Mouse (Mus musculus) erythroblast, embryonic 14.5 days (primary cell): ENCODE measurements at regions not wholly inside any gene's neighbourhood (a gene's known extent, or its start where the extent isn't known, plus 50 kb on each side); places are given as distances from the start of the nearest gene placed in this dataset.
"Not testable (repeated sequence)": the region's sequence is repeated elsewhere in the genome, so short reads cannot be mapped to it uniquely, and the experiment has no call there.

Source experiments
- H3K27me3 ChIP-seq: 2 replicates; pipeline ENCODE4 v1.6.1; 2012; ENCODE audit warnings: inconsistent platforms; ENCODE audit not compliant: control insufficient read depth
- H3K36me3 ChIP-seq: 2 replicates; pipeline ENCODE4 v1.6.1; 2012; ENCODE audit warnings: mild to moderate bottlenecking, inconsistent platforms; ENCODE audit not compliant: control insufficient read depth
- H3K4me1 ChIP-seq: 2 replicates; pipeline ENCODE4 v1.6.1; 2012; ENCODE audit warnings: inconsistent platforms; ENCODE audit not compliant: control insufficient read depth
- H3K4me3 ChIP-seq: replicated peaks from 2 replicates; pipeline ENCODE3; 2012; ENCODE audit warnings: moderate library complexity, mild to moderate bottlenecking, inconsistent platforms
- H3K9me3 ChIP-seq: 2 replicates; pipeline ENCODE4 v1.6.1; 2012; ENCODE audit warnings: low read length, inconsistent platforms, mixed read lengths; ENCODE audit not compliant: control insufficient read depth

GRCm38 (mm10) chr14:52821617-52822016 lies 326.1 kb upstream of the Olfr1507 start:
- H3K4me1 ChIP-seq, H3K9me3 ChIP-seq, H3K4me3 ChIP-seq, H3K36me3 ChIP-seq, H3K27me3 ChIP-seq: not testable (repeated sequence)

GRCm38 (mm10) chr14:52811128-52811415 lies 315.5 kb upstream of the Olfr1507 start:
- not testable (repeated sequence) for H3K27me3 ChIP-seq, H3K36me3 ChIP-seq, H3K9me3 ChIP-seq, H3K4me3 ChIP-seq, H3K4me1 ChIP-seq

GRCm38 (mm10) chr14:52810275-52811127 lies 315.0 kb upstream of the Olfr1507 start:
- H3K4me1 ChIP-seq, H3K36me3 ChIP-seq, H3K27me3 ChIP-seq, H3K9me3 ChIP-seq, H3K4me3 ChIP-seq: not testable (repeated sequence)

GRCm38 (mm10) chr14:52801705-52802104 lies 306.2 kb upstream of the Olfr1507 start:
- H3K4me3 ChIP-seq, H3K4me1 ChIP-seq, H3K36me3 ChIP-seq, H3K27me3 ChIP-seq, H3K9me3 ChIP-seq: not testable (repeated sequence)

- not testable (repeated sequence) for H3K4me3 ChIP-seq, H3K9me3 ChIP-seq, H3K36me3 ChIP-seq, H3K4me1 ChIP-seq, H3K27me3 ChIP-seq
Observed at GRCm38 (mm10) chr14:52792600-52792999, 297.1 kb upstream of the Olfr1507 start.

GRCm38 (mm10) chr14:52791828-52792227 lies 296.3 kb upstream of the Olfr1507 start:
- not testable (repeated sequence) for H3K27me3 ChIP-seq, H3K36me3 ChIP-seq, H3K9me3 ChIP-seq, H3K4me3 ChIP-seq, H3K4me1 ChIP-seq

- H3K9me3 ChIP-seq, H3K4me1 ChIP-seq, H3K27me3 ChIP-seq, H3K4me3 ChIP-seq, H3K36me3 ChIP-seq: not testable (repeated sequence)
Observed at GRCm38 (mm10) chr14:52782832-52783231, 287.3 kb upstream of the Olfr1507 start.

- H3K9me3 ChIP-seq, H3K27me3 ChIP-seq, H3K4me1 ChIP-seq, H3K36me3 ChIP-seq, H3K4me3 ChIP-seq: not testable (repeated sequence)
Observed at GRCm38 (mm10) chr14:52775816-52776215, 280.3 kb upstream of the Olfr1507 start.

- H3K4me1 ChIP-seq, H3K27me3 ChIP-seq, H3K36me3 ChIP-seq, H3K4me3 ChIP-seq, H3K9me3 ChIP-seq: not testable (repeated sequence)
Observed at GRCm38 (mm10) chr14:52769450-52769849, 273.9 kb upstream of the Olfr1507 start.

- not testable (repeated sequence) for H3K27me3 ChIP-seq, H3K4me1 ChIP-seq, H3K4me3 ChIP-seq, H3K9me3 ChIP-seq, H3K36me3 ChIP-seq
Observed at GRCm38 (mm10) chr14:52752159-52752558, 256.6 kb upstream of the Olfr1507 start.

GRCm38 (mm10) chr14:52726680-52727079 lies 231.1 kb upstream of the Olfr1507 start:
- H3K27me3 ChIP-seq, H3K36me3 ChIP-seq, H3K9me3 ChIP-seq, H3K4me3 ChIP-seq, H3K4me1 ChIP-seq: not testable (repeated sequence)

- H3K27me3 ChIP-seq, H3K9me3 ChIP-seq, H3K36me3 ChIP-seq, H3K4me1 ChIP-seq, H3K4me3 ChIP-seq: not testable (repeated sequence)
Observed at GRCm38 (mm10) chr14:52724988-52725387, 229.4 kb upstream of the Olfr1507 start.
